Mouse (Mus musculus) E14TG2a.4 (cell line): ENCODE data around the gene Itpr3.

ENCODE experiments used
- CTCF ChIP-seq: conservative IDR thresholded peaks from 2 replicates; pipeline ENCODE4 v1.5.1; 2014; ENCODE audit warnings: low read length
- NANOG ChIP-seq: IDR thresholded peaks from 2 replicates; pipeline ENCODE4 v1.6.1; 2014; ENCODE audit warnings: borderline replicate concordance, low read length, mixed read lengths
- POU5F1 ChIP-seq: IDR thresholded peaks from 2 replicates; pipeline ENCODE4 v1.6.1; 2014; ENCODE audit warnings: low read length, borderline replicate concordance

GRCm38 (mm10) chr17:27047762-27048444 lies 9.2 kb upstream of the Itpr3 start:
- TF ChIP-seq CTCF, result peak; percentile 98
- no peak for TF ChIP-seq NANOG
- TF ChIP-seq POU5F1, result no peak
